Mouse (Mus musculus) embryo, embryonic 10 days (tissue): Measurements from ENCODE around the gene Ncor1.
"Not testable (repeated sequence)": the region's sequence is repeated elsewhere in the genome, so short reads cannot be mapped to it uniquely, and the experiment has no call there.

Source experiments
- DNase-seq: peaks from one replicate; pipeline ENCODE4 v3.0.0-alpha.2; 2015; ENCODE audit warnings: low spot score

Gene Ncor1

GRCm38 (mm10) chr11:62458276-62458724 is at the start of gene Ncor1, which contains the start of gene Pigl:
TSS of gene Ncor1 (minus strand) at chr11:62458541.
TSS of gene Pigl (plus strand) at chr11:62458460.
- peak; percentile 90 for DNase-seq

- no peak for DNase-seq
These were observed 49.3 kb upstream of the Ncor1 start for GRCm38 (mm10) chr11:62507683-62508082.

GRCm38 (mm10) chr11:62500529-62500928 is 42.2 kb upstream of the Ncor1 start:
- no peak for DNase-seq

GRCm38 (mm10) chr11:62498802-62499201 is 40.5 kb upstream of the Ncor1 start:
- no peak for DNase-seq

GRCm38 (mm10) chr11:62497181-62497580 is 38.8 kb upstream of the Ncor1 start:
- no peak for DNase-seq

GRCm38 (mm10) chr11:62496151-62496715 is 37.9 kb upstream of the Ncor1 start:
- DNase-seq: peak; percentile 63

GRCm38 (mm10) chr11:62495276-62495801 is 37.0 kb upstream of the Ncor1 start:
- DNase-seq: peak; percentile 27

- peak; percentile 87 for DNase-seq
These were observed 36.5 kb upstream of the Ncor1 start for GRCm38 (mm10) chr11:62494754-62495275.

GRCm38 (mm10) chr11:62493701-62494100 is 35.4 kb upstream of the Ncor1 start:
- no peak for DNase-seq

- no peak for DNase-seq
These were observed 29.4 kb upstream of the Ncor1 start for GRCm38 (mm10) chr11:62487540-62488350.

GRCm38 (mm10) chr11:62486949-62487348 is 28.6 kb upstream of the Ncor1 start:
- DNase-seq: no peak

- no peak for DNase-seq
These were observed 21.2 kb upstream of the Ncor1 start for GRCm38 (mm10) chr11:62479581-62479980.

GRCm38 (mm10) chr11:62478931-62479330 is 20.6 kb upstream of the Ncor1 start:
- no peak for DNase-seq

GRCm38 (mm10) chr11:62476156-62476555 is 17.8 kb upstream of the Ncor1 start:
- no peak for DNase-seq

- DNase-seq: no peak
These were observed 15.2 kb upstream of the Ncor1 start for GRCm38 (mm10) chr11:62473516-62473915.

- DNase-seq: no peak
These were observed 12.1 kb upstream of the Ncor1 start for GRCm38 (mm10) chr11:62470451-62470850.

GRCm38 (mm10) chr11:62467289-62467688 is 8.9 kb upstream of the Ncor1 start:
- DNase-seq: not testable (repeated sequence)

- DNase-seq: no peak
These were observed 8.2 kb upstream of the Ncor1 start for GRCm38 (mm10) chr11:62466546-62466945.

GRCm38 (mm10) chr11:62465849-62466248 is 7.5 kb upstream of the Ncor1 start:
- no peak for DNase-seq

GRCm38 (mm10) chr11:62464696-62465095 is 6.4 kb upstream of the Ncor1 start:
- DNase-seq: no peak

- DNase-seq: no peak
These were observed 5.0 kb upstream of the Ncor1 start for GRCm38 (mm10) chr11:62463225-62463915.

- DNase-seq: not testable (repeated sequence)
These were observed 4.2 kb upstream of the Ncor1 start for GRCm38 (mm10) chr11:62462529-62462928.
